Mouse (Mus musculus): ENCODE data around the gene Fbxw21. TPM values are rescaled to one million over a fixed set of nuclear protein-coding genes. Genes with fewer than 3 reads are reported as not detected.

Gene Fbxw21
- polyA plus RNA-seq, 1 experiment from 2014 or later = not detected

GRCm38 (mm10) chr9:109092799-109093198 lies 69.0 kb downstream of the Fbxw21 start:
- 0 out of 2 replicates have a peak, but pooled peaks have one; percentile 13 for TF ChIP-seq CTCF (IDR thresholded peaks at IDR 0.05)
- TF ChIP-seq EP300 (IDR thresholded peaks at IDR 0.05) = no peak
- H3K9ac ChIP-seq (replicated peaks; ENCODE audit: low read depth) = no peak overlapping the region
- no peak for ATAC-seq
- H3K4me2 ChIP-seq (replicated peaks; ENCODE audit: low read depth, low read length) = no peak overlapping the region
- H3K27ac ChIP-seq (ENCODE audit: low read length) = peak overlapping the region; percentile 5; the same call in 1 of the 2 replicates
- H3K4me3 ChIP-seq (ENCODE audit: low read depth, low read length) = no peak overlapping the region
- 51% methylated on average over 6 of the region's 6 CpGs for WGBS
- H3K4me1 ChIP-seq (ENCODE audit: insufficient read depth, low read depth, low read length) = peaks cover 9% of the 10 kb centered on the region; the same call in 1 of the 2 replicates
- DNase-seq (ENCODE audit: low spot score) = no peak
- H3K36me3 ChIP-seq (ENCODE audit: insufficient read depth, low read length) = no peaks in the 10 kb centered on the region
- no peaks in the 10 kb centered on the region for H3K27me3 ChIP-seq (replicated peaks; ENCODE audit: insufficient read depth, low read length)
- H3K9me3 ChIP-seq (ENCODE audit: low read length) = no peaks in the 10 kb centered on the region

- H3K4me2 ChIP-seq (replicated peaks; ENCODE audit: low read depth, low read length) = no peak overlapping the region
These were observed 70.0 kb downstream of the Fbxw21 start for GRCm38 (mm10) chr9:109091802-109092201.

GRCm38 (mm10) chr9:109090446-109090845 lies 71.4 kb downstream of the Fbxw21 start:
- TF ChIP-seq CTCF (IDR thresholded peaks at IDR 0.05) = no peak
- TF ChIP-seq EP300 (IDR thresholded peaks at IDR 0.05) = 0 out of 2 replicates have a peak, but pooled peaks have one; percentile 27
- no peak overlapping the region for H3K4me3 ChIP-seq (ENCODE audit: low read depth, low read length)
- WGBS = 42% methylated on average over 15 of the region's 15 CpGs

More at GRCm38 (mm10) chr9:109091802-109092201, 70.0 kb downstream of the Fbxw21 start:
- Histone ChIP-seq H3K27me3 (replicated peaks; ENCODE audit: insufficient read depth, low read length) (no peaks in the 10 kb centered on the region), H3K27ac (ENCODE audit: low read length) (no peak overlapping the region), H3K4me1 (ENCODE audit: insufficient read depth, low read depth, low read length) (peaks cover 9% of the 10 kb centered on the region; the same call in 1 of the 2 replicates), H3K4me3 (ENCODE audit: low read depth, low read length) (no peak overlapping the region), H3K36me3 (ENCODE audit: insufficient read depth, low read length) (no peaks in the 10 kb centered on the region), H3K9me3 (ENCODE audit: low read length) (no peaks in the 10 kb centered on the region), H3K9ac (replicated peaks; ENCODE audit: low read depth) (no peak overlapping the region)
- ATAC-seq = no peak
- TF ChIP-seq EP300 (IDR thresholded peaks at IDR 0.05) = no peak
- no peak for TF ChIP-seq CTCF (IDR thresholded peaks at IDR 0.05)
- WGBS = 83% methylated on average over 8 of the region's 8 CpGs
- DNase-seq (ENCODE audit: low spot score) = no peak

More at GRCm38 (mm10) chr9:109090446-109090845, 71.4 kb downstream of the Fbxw21 start:
- no peaks in the 10 kb centered on the region for H3K9me3 ChIP-seq (ENCODE audit: low read length)
- ATAC-seq (peak; percentile 23), DNase-seq (ENCODE audit: low spot score) (peak; percentile 90)
- peaks cover 9% of the 10 kb centered on the region; the same call in 1 of the 2 replicates for H3K4me1 ChIP-seq (ENCODE audit: insufficient read depth, low read depth, low read length)
- H3K27me3 ChIP-seq (replicated peaks; ENCODE audit: insufficient read depth, low read length) = no peaks in the 10 kb centered on the region
- H3K36me3 ChIP-seq (ENCODE audit: insufficient read depth, low read length) = no peaks in the 10 kb centered on the region
- 0 out of 2 replicates have a peak overlapping the region, but pooled peaks have one; percentile 3 for H3K4me2 ChIP-seq (replicated peaks; ENCODE audit: low read depth, low read length)
- H3K9ac ChIP-seq (replicated peaks; ENCODE audit: low read depth) = no peak overlapping the region
- peak overlapping the region; percentile 38; the same call in 1 of the 2 replicates for H3K27ac ChIP-seq (ENCODE audit: low read length)

Other genes with a start within 250 kb of the Fbxw21 start
- 0.48 and 1.0 TPM in 2 replicates for gene Tmem89, start 247.4 kb downstream of the Fbxw21 start, polyA plus RNA-seq (2015; fragmentation: Nextera tagmentation; extraction: Ambion mirVana)
- 269 and 290 TPM in 2 replicates for gene Uqcrc1, start 225.4 kb downstream of the Fbxw21 start, polyA plus RNA-seq (2015; fragmentation: Nextera tagmentation; extraction: Ambion mirVana)
- 2.5 and 2.9 TPM in 2 replicates for gene Col7a1, start 208.5 kb downstream of the Fbxw21 start, polyA plus RNA-seq (2015; fragmentation: Nextera tagmentation; extraction: Ambion mirVana)
- gene Ucn2, start 176.0 kb downstream of the Fbxw21 start, polyA plus RNA-seq (2015; fragmentation: Nextera tagmentation; extraction: Ambion mirVana) = not detected in 2 replicates
- 22.0 and 22.8 TPM in 2 replicates for gene Pfkfb4, start 170.3 kb downstream of the Fbxw21 start, polyA plus RNA-seq (2015; fragmentation: Nextera tagmentation; extraction: Ambion mirVana)
- gene Shisa5, start 123.5 kb downstream of the Fbxw21 start, polyA plus RNA-seq (2015; fragmentation: Nextera tagmentation; extraction: Ambion mirVana) = 194 and 216 TPM in 2 replicates
- gene Trex1, start 102.3 kb downstream of the Fbxw21 start, polyA plus RNA-seq (2015; fragmentation: Nextera tagmentation; extraction: Ambion mirVana) = 19.3 and 20.9 TPM in 2 replicates
- 11.4 and 12.6 TPM in 2 replicates for gene Atrip, start 87.9 kb downstream of the Fbxw21 start, polyA plus RNA-seq (2015; fragmentation: Nextera tagmentation; extraction: Ambion mirVana)
- 6.8 and 7.2 TPM in 2 replicates for gene Ccdc51, start 79.5 kb downstream of the Fbxw21 start, polyA plus RNA-seq (2015; fragmentation: Nextera tagmentation; extraction: Ambion mirVana)
- gene Tma7, start 79.5 kb downstream of the Fbxw21 start, polyA plus RNA-seq (2015; fragmentation: Nextera tagmentation; extraction: Ambion mirVana) = 375 and 393 TPM in 2 replicates
- gene Plxnb1, start 66.7 kb downstream of the Fbxw21 start, polyA plus RNA-seq (2015; fragmentation: Nextera tagmentation; extraction: Ambion mirVana) = 8.8 and 10.0 TPM in 2 replicates
- gene Fbxw13, start 33.9 kb upstream of the Fbxw21 start, polyA plus RNA-seq (2015; fragmentation: Nextera tagmentation; extraction: Ambion mirVana) = not detected in 2 replicates
- not detected in 2 replicates for gene Fbxw20, start 72.7 kb upstream of the Fbxw21 start, polyA plus RNA-seq (2015; fragmentation: Nextera tagmentation; extraction: Ambion mirVana)
- gene Fbxw14, start 125.6 kb upstream of the Fbxw21 start, polyA plus RNA-seq (2015; fragmentation: Nextera tagmentation; extraction: Ambion mirVana) = not detected in 2 replicates
- not detected in 2 replicates for gene Fbxw28, start 177.6 kb upstream of the Fbxw21 start, polyA plus RNA-seq (2015; fragmentation: Nextera tagmentation; extraction: Ambion mirVana)
- gene Fbxw22, start 242.3 kb upstream of the Fbxw21 start, polyA plus RNA-seq (2015; fragmentation: Nextera tagmentation; extraction: Ambion mirVana) = not detected in 2 replicates

Data from lung, postnatal 0 days (tissue).